Mouse (Mus musculus) forebrain, embryonic 11.5 days (tissue): Measurements from ENCODE around the gene Hspb3. TPM values are rescaled to one million over a fixed set of nuclear protein-coding genes. Genes with fewer than 3 reads are reported as not detected.

Experiments used
- ATAC-seq: fragments of 200-750 bp; cut with Nextera tagmentation; replicated peaks from 2 replicates; pipeline ENCODE4 v1.8.0; 2017; ENCODE audit warnings: moderate TSS enrichment; ENCODE audit not compliant: low FRiP score
- DNase-seq: peaks from one replicate; pipeline ENCODE4 v3.0.0-alpha.2; 2017; ENCODE audit warnings: low spot score
- H3K27ac ChIP-seq: fragments of 300-500 bp; sonication (generic); 2 replicates; pipeline ENCODE4 v1.5.1; 2014; ENCODE audit warnings: low read depth, low read length
- H3K27me3 ChIP-seq: fragments of 300-500 bp; sonication (generic); 2 replicates; pipeline ENCODE4 v1.6.1; 2014; ENCODE audit warnings: mild to moderate bottlenecking, low read length, mixed read lengths; ENCODE audit not compliant: control insufficient read depth, insufficient read depth
- H3K36me3 ChIP-seq: fragments of 300-500 bp; sonication (generic); 2 replicates; pipeline ENCODE4 v1.6.1; 2014; ENCODE audit warnings: mild to moderate bottlenecking, low read length, moderate library complexity, mixed read lengths; ENCODE audit not compliant: control insufficient read depth, insufficient read depth
- H3K4me1 ChIP-seq: fragments of 300-500 bp; sonication (generic); replicated peaks from 2 replicates; pipeline ENCODE4 v1.6.1; 2014; ENCODE audit warnings: low read length, mixed read lengths; ENCODE audit not compliant: control insufficient read depth, insufficient read depth
- H3K4me2 ChIP-seq: fragments of 300-500 bp; sonication (generic); 2 replicates; pipeline ENCODE4 v1.6.1; 2014; ENCODE audit warnings: low read depth, mild to moderate bottlenecking, low read length, moderate library complexity, mixed read lengths; ENCODE audit not compliant: severe bottlenecking
- H3K4me3 ChIP-seq: fragments of 300-500 bp; sonication (generic); 2 replicates; pipeline ENCODE4 v1.5.1; 2014; ENCODE audit warnings: low read depth, low read length
- H3K9ac ChIP-seq: fragments of 300-500 bp; sonication (generic); 2 replicates; pipeline ENCODE4 v1.6.1; 2014; ENCODE audit warnings: low read length
- H3K9me3 ChIP-seq: fragments of 300-500 bp; sonication (generic); 2 replicates; pipeline ENCODE4 v1.6.1; 2016; ENCODE audit warnings: low read length, mixed read lengths; ENCODE audit not compliant: control insufficient read depth
- WGBS: fragments of 180-500 bp; shearing (Covaris S2); extraction: QIAGEN DNeasy Blood & Tissue Kit; methylation state at CpG from one replicate; pipeline ENCODE4 v1.1.7; 2014; 5-methylcytosine and 5-hydroxymethylcytosine counted together
- polyA plus RNA-seq: library from polyadenylated mRNA; unstranded; fragments of >200 nt; fragmentation: Nextera tagmentation; extraction: Ambion mirVana; gene quantifications from 2 replicates; pipeline ENCODE4 v1.2.1, GENCODE M21; 2014

Hspb3 gene
- polyA plus RNA-seq, 1 experiment from 2014 or later = not detected

DNA sequence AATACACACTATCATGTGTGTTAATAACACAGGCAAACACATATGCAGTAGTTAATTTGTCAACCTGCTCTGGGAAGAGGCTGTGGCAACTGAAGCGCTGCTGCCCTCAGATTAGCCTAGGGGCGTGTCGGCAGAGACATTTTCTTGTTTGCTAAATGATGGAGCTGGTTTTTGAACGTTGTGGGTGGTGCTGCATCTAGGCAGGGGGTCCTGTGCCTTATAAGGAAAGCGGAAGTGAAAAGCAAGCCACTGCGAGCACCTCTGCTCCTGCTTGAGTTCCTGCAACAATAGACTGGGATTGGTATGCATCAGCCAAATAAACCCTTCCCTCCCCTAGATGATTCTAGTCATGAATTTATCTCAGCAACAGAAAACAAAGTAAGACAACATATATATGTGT is 31.0 kb downstream of the Hspb3 start:
- H3K9ac ChIP-seq = no peak overlapping the region
- H3K4me3 ChIP-seq = no peak overlapping the region
- no peak overlapping the region for H3K4me2 ChIP-seq
- DNase-seq (no peak), ATAC-seq (no peak)
- H3K9me3 ChIP-seq = no peaks in the 10 kb centered on the region
- WGBS = 61% methylated on average over 6 of the region's 6 CpGs
- no peaks in the 10 kb centered on the region for H3K36me3 ChIP-seq
- H3K27ac ChIP-seq = no peak overlapping the region
- no peaks in the 10 kb centered on the region for H3K4me1 ChIP-seq
- no peaks in the 10 kb centered on the region for H3K27me3 ChIP-seq

DNA sequence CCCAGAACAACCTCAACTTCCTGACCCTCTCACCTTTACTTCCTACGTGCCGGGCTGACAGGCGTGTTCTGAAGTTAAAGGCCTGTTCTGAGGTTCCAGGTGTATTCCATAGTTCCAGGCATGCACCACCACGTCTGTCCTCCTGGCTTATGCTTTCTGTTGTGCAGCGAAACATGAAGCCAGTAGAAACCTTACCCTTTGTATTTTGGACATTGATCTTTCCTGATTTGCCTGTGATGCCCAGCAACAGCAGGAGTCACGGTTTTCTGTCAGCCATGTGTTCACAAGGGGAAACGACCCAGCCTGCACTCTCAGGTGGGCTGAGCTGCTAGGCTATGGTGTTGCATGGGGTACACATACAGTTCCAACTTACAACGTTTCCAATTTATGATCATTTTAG is 35.9 kb downstream of the Hspb3 start:
- H3K36me3 ChIP-seq = no peaks in the 10 kb centered on the region
- no peak for DNase-seq
- H3K27ac ChIP-seq = no peak overlapping the region
- H3K4me3 ChIP-seq = no peak overlapping the region
- ATAC-seq = no peak
- H3K9ac ChIP-seq = no peak overlapping the region
- WGBS = 85% methylated on average over 8 of the region's 8 CpGs
- H3K4me1 ChIP-seq = no peaks in the 10 kb centered on the region
- H3K4me2 ChIP-seq = no peak overlapping the region
- H3K9me3 ChIP-seq = no peaks in the 10 kb centered on the region
- no peaks in the 10 kb centered on the region for H3K27me3 ChIP-seq

DNA sequence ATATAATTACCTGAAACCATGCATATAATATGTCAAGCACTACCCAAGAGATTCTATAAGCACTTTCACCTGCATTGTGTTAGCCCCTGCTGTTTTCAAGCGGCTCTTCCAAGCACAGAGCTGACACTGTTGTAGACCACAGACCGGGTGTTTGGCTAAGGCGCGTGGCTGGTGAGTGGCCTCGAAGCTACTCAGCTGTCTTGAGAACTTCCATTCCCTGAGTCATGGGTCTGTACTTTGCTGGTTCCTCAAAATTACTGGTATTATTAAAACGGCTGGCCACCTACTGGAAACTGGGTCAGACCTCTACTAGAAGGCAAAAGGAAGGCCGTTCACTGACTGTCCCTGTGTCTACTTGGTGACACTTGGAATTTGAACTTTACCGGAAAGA is 40.6 kb downstream of the Hspb3 start:
- Histone ChIP-seq H3K27ac (no peak overlapping the region), H3K9ac (no peak overlapping the region), H3K36me3 (no peaks in the 10 kb centered on the region), H3K4me1 (no peaks in the 10 kb centered on the region), H3K4me2 (no peak overlapping the region), H3K9me3 (no peaks in the 10 kb centered on the region), H3K4me3 (no peak overlapping the region), H3K27me3 (no peaks in the 10 kb centered on the region)
- ATAC-seq (no peak), DNase-seq (no peak)
- 73% methylated on average over 8 of the region's 8 CpGs for WGBS

DNA sequence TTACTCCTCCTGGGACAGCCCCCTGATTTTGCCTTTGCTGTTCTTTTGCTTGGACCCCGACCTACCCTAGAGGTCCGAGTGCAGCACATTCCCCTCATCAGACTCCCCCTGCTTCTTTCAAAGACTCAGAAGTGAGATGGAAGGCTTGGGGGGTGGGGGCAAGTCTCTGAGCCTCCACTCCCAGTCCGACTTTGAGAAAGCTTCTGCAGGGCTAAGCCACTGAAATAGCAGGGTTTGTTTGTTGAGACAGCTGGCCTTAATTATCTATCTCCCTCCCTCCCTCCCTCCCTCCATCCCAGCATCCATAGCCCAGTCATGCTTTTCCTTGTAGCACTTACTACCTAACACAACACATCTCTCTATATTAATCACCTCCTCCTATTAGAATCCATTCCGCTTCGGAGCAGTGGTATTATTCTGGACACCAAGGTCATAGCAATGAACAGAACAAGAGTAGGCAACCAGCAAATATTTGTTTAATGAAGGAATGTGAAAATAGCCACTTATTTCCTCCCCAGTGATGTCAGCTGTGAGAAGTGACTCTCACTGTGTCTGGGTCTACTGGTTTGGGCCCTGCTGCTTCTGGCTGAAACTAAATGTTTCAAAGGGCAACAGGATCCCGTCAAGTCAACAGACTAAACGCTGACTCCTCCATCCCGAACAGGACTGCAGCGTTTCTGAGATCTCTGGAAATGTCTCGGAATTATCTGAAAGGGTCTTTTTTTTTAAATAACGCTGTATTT is 41.2 kb downstream of the Hspb3 start:
- no peak for DNase-seq
- Histone ChIP-seq H3K27me3 (no peaks in the 10 kb centered on the region), H3K27ac (no peak overlapping the region), H3K9me3 (no peaks in the 10 kb centered on the region), H3K4me2 (no peak overlapping the region), H3K4me3 (no peak overlapping the region), H3K4me1 (peaks cover 1% of the 10 kb centered on the region), H3K36me3 (no peaks in the 10 kb centered on the region), H3K9ac (no peak overlapping the region)
- 63% methylated on average over 11 of the region's 11 CpGs for WGBS
- ATAC-seq = no peak

DNA sequence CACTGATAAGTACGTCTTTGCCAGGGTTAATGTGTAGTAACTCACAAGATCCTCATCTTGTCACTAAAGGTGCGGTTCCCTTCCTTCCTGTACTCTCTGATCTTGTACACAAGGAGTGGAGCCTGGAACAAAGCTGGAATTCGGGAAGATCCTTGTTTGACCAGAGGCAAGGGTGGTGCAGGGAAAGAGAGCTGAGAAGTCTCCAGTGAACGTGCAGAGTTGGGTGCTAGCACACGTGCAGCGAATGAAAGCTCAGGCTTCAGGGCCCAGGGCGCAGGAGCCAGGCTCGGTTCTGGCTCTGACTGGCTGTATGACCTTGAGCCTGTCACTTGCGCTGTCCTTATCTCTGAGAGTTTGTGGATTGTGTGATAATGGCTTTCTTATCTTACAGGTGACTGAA is 44.5 kb downstream of the Hspb3 start:
- Histone ChIP-seq H3K9ac (no peak overlapping the region), H3K4me2 (no peak overlapping the region), H3K4me3 (no peak overlapping the region), H3K9me3 (no peaks in the 10 kb centered on the region), H3K27ac (no peak overlapping the region), H3K27me3 (no peaks in the 10 kb centered on the region), H3K36me3 (no peaks in the 10 kb centered on the region), H3K4me1 (peaks cover 21% of the 10 kb centered on the region)
- WGBS = 79% methylated on average over 9 of the region's 9 CpGs
- DNase-seq = no peak
- ATAC-seq = no peak

DNA sequence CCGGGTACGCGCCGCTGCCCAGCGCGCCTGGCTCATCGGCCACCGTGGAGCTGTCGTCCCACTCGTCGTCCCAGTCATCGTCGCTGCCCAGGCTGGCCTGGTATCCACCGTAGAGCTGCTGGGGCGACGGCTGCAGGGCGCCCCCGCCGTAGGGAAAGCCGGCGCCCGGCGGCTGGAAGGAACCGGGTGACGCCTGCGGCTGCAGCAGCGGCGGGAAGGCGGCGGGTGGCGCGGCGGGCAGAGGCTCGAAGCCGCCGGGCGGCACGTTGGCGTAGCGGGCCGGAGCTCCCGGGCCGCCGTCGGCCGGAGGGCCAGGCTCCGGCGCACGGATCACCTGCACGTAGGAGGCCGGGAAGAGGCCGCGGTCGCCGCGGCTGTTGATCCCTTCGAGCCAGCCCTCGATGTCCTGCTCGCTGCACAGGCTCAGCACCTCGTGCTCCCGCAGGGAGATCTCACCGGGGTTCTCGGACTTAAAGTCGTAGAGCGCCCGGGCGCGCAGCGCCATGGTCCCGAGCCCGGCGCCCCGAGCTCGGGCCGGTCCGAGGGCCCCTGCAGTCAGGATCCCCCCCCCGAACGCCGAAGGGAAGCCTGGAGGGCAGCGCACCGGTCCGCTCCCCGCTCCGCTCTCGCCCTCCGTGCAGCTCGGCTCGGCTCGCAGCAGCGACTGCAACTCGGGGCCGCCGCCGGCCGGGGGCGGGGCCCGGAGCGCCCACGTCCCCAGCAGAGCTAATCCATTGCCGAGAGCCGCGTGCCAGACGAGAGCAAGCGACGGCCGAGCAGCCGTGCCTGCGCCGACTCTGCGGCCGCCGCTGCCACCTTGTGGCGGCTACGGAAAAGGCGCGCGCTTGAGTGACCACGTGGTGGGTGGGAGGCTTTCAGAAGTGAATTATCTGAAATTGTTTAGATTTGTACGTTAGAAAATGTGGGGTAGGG is 45.3 kb downstream of the Hspb3 start, which contains the start of gene Snx18:
Snx18 (minus strand) TSS at position 674 of the 933 bp plus-strand sequence.
- Histone ChIP-seq H3K9ac (peak within 1 kb of the TSS; percentile 80), H3K27me3 (no peaks in the 10 kb centered on the region), H3K36me3 (no peaks in the 10 kb centered on the region), H3K4me1 (peaks cover 27% of the 10 kb centered on the region), H3K27ac (peak within 1 kb of the TSS; percentile 59), H3K9me3 (no peaks in the 10 kb centered on the region), H3K4me3 (peak within 1 kb of the TSS; percentile 78), H3K4me2 (peak within 1 kb of the TSS; percentile 93)
- peak; percentile 96 for DNase-seq
- ATAC-seq = peak; percentile 93
- WGBS = under 1% methylated on average over 112 of the region's 119 CpGs

DNA sequence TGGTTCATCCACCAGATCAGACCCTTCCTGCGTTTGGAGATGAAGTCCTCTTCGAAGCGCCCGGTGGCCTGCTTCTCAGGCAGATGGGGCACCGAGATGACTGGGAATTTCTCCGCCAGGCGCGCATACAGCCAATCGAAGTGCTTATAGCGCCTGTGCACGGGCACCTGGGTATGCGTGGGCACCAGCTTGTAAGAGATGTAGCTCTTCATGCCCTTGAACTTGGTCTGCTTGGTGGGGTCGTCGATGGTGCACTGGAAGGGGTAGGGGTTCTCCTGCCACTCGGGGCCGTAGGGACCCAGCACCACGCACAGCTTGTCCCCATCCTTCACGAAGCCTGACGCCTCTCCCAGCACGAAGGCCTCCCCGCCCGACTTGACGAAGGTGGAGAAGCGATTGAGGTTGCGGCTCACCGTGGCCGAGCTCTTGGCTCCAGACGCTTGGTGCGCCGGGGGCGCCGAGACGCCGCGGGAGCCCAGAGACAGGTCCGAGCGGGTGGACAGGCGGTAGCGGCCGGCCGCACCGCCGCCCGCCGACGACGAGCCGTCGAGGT is 46.1 kb downstream of the Hspb3 start:
- DNase-seq = no peak
- Histone ChIP-seq H3K4me3 (peak overlapping the region; percentile 78), H3K36me3 (no peaks in the 10 kb centered on the region), H3K9me3 (no peaks in the 10 kb centered on the region), H3K9ac (peak overlapping the region; percentile 80), H3K4me1 (peaks cover 27% of the 10 kb centered on the region), H3K27me3 (no peaks in the 10 kb centered on the region), H3K27ac (no peak overlapping the region), H3K4me2 (peak overlapping the region; percentile 93)
- 11% methylated on average over 49 of the region's 49 CpGs for WGBS
- ATAC-seq = peak; percentile 6; the same call in 1 of the 2 replicates

DNA sequence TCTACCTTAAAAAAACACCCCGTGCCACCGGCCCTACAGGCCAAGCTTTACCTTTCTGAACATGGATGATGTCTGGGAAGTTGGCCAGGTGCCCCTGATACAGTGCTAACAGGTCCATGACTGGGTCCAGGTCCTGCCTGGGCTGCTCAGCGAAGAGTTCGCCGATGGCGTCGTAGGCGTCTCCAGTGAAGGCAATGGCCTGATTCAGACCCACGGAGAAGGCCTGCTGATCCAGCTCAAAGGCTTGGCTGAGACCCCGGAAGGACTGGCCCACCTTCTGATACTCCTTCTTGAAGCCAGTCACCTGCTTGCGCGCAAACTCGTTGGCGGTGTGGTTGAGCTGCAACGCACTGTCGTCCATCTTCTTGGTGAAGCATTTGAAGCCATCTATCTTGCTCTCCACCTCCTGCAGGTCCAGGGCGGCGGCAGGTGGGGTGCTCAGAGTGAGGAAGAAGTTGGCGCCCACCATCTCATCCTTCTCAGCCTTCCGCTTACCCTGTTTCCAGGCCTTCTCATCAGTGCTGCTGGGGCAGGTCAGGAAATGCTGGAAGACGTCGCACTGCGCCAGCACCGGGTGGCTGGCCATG is 46.6 kb downstream of the Hspb3 start:
- WGBS = 77% methylated on average over 24 of the region's 24 CpGs
- ATAC-seq (no peak), DNase-seq (no peak)
- H3K4me3 ChIP-seq = peak overlapping the region; percentile 78
- H3K9ac ChIP-seq = peak overlapping the region; percentile 80
- H3K27ac ChIP-seq = no peak overlapping the region
- no peaks in the 10 kb centered on the region for H3K27me3 ChIP-seq
- H3K4me2 ChIP-seq = peak overlapping the region; percentile 93
- no peaks in the 10 kb centered on the region for H3K36me3 ChIP-seq
- H3K9me3 ChIP-seq = no peaks in the 10 kb centered on the region
- H3K4me1 ChIP-seq = peaks cover 27% of the 10 kb centered on the region
